Mouse (Mus musculus) small intestine, adult 2 months (tissue): ENCODE results near the gene Junb.

Source experiments
- CTCF ChIP-seq: fragments of 200-500 bp; IDR thresholded peaks from 2 replicates; pipeline ENCODE4 v1.5.1; 2012; ENCODE audit warnings: low read depth, mild to moderate bottlenecking, control low read depth, inconsistent platforms, low read length, moderate library complexity, mixed read lengths; ENCODE audit not compliant: insufficient replicate concordance, insufficient read length; ENCODE audit errors: extremely low read depth
- POLR2A ChIP-seq: fragments of 200-500 bp; IDR thresholded peaks from 2 replicates; pipeline ENCODE4 v1.6.1; 2012; ENCODE audit warnings: low read depth, mild to moderate bottlenecking, control low read depth, inconsistent platforms, low read length, moderate library complexity

- no peak for TF ChIP-seq CTCF
- no peak for TF ChIP-seq POLR2A
These were observed 18.5 kb upstream of the Junb start for GRCm38 (mm10) chr8:84996978-84997377.
